Mouse (Mus musculus) megakaryocyte, embryonic 14.5 days (primary cell): ENCODE measurements at regions not wholly inside any gene's neighbourhood (a gene's known extent, or its start where the extent isn't known, plus 50 kb on each side); places are given as distances from the start of the nearest gene placed in this dataset.

Source experiments
- FLI1 ChIP-seq: IDR thresholded peaks from 2 replicates; pipeline ENCODE4 v1.6.1; 2012; ENCODE audit warnings: low read length, inconsistent platforms, mixed read lengths
- GATA1 ChIP-seq: IDR thresholded peaks from 3 replicates; pipeline ENCODE4 v1.6.1; 2012; ENCODE audit warnings: mixed read lengths, low read length, inconsistent platforms, borderline replicate concordance

- TF ChIP-seq FLI1 (no peak), GATA1 (no peak)
These were observed 262.9 kb upstream of the Sox9 start for GRCm38 (mm10) chr11:112519076-112519475.
